Mouse (Mus musculus): Measurements from ENCODE around the gene Apln.

DNA sequence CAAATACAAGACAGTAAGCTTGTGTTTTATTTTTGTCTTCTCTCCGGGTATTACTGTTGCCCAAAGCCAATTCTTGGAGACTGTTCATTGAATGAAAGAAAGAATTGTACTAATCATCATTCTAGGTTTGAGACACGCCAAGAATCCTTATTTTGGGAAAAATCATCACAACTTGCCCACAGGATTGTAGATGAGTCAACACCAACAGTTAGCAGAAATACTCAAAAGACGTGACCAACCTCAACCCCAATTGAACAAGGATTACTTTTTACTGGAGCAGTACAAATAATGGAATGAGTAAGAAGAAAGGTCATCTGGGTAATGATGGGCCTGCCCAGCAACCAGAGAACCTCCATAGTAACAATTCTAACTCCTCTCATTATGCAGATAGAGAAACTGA is 5.7 kb upstream of the Apln start:
- no peak for TF ChIP-seq CTCF (IDR thresholded peaks at IDR 0.05; ENCODE audit: extremely low read depth, insufficient read length, insufficient replicate concordance, low read depth, low read length)
- TF ChIP-seq POLR2A (IDR thresholded peaks at IDR 0.05; ENCODE audit: low read depth, low read length), result no peak
